Mouse (Mus musculus): ENCODE measurements around the gene Gm3488.
"Not testable (repeated sequence)": the region's sequence is repeated elsewhere in the genome, so short reads cannot be mapped to it uniquely, and the experiment has no call there.

Gene Gm3488

GRCm38 (mm10) chr14:5501374-5501773, at the start of gene Gm3488:
Gene Gm3488 (plus strand): TSS chr14:5501674.
- not testable (repeated sequence) for H3K4me1 ChIP-seq (replicated peaks; ENCODE audit: low read depth, low read length); H3K27me3 ChIP-seq (ENCODE audit: insufficient read depth, low read length); H3K36me3 ChIP-seq (ENCODE audit: insufficient read depth, low read length); H3K9me3 ChIP-seq (ENCODE audit: low read length); H3K4me3 ChIP-seq (replicated peaks; ENCODE audit: low read length)

- H3K27me3 ChIP-seq (ENCODE audit: insufficient read depth, low read length); H3K36me3 ChIP-seq (ENCODE audit: insufficient read depth, low read length); H3K4me1 ChIP-seq (replicated peaks; ENCODE audit: low read depth, low read length); H3K4me3 ChIP-seq (replicated peaks; ENCODE audit: low read length); H3K9me3 ChIP-seq (ENCODE audit: low read length): not testable (repeated sequence)
Measured at GRCm38 (mm10) chr14:5455367-5455766, 46.1 kb upstream of the Gm3488 start, which contains the start of gene Gm3194. Gene Gm3194 (minus strand): TSS chr14:5455467.

- not testable (repeated sequence) for H3K9me3 ChIP-seq (ENCODE audit: low read length); H3K36me3 ChIP-seq (ENCODE audit: insufficient read depth, low read length)
Measured at GRCm38 (mm10) chr14:5460469-5460868, 41.0 kb upstream of the Gm3488 start.

GRCm38 (mm10) chr14:5477730-5478129, 23.7 kb upstream of the Gm3488 start, which contains the start of gene Gm8246:
Gene Gm8246 (minus strand): TSS chr14:5477830.
- H3K9me3 ChIP-seq (ENCODE audit: low read length); H3K4me3 ChIP-seq (replicated peaks; ENCODE audit: low read length); H3K4me1 ChIP-seq (replicated peaks; ENCODE audit: low read depth, low read length); H3K27me3 ChIP-seq (ENCODE audit: insufficient read depth, low read length); H3K36me3 ChIP-seq (ENCODE audit: insufficient read depth, low read length): not testable (repeated sequence)

More at GRCm38 (mm10) chr14:5460469-5460868, 41.0 kb upstream of the Gm3488 start:
- H3K4me1 ChIP-seq (replicated peaks; ENCODE audit: low read depth, low read length); H3K27me3 ChIP-seq (ENCODE audit: insufficient read depth, low read length); H3K4me3 ChIP-seq (replicated peaks; ENCODE audit: low read length): not testable (repeated sequence)

GRCm38 (mm10) chr14:5483907-5484306, 17.6 kb upstream of the Gm3488 start, which contains the start of gene Gm3187:
Gene Gm3187 (plus strand): TSS chr14:5484207.
- not testable (repeated sequence) for H3K9me3 ChIP-seq (ENCODE audit: low read length); H3K4me1 ChIP-seq (replicated peaks; ENCODE audit: low read depth, low read length); H3K27me3 ChIP-seq (ENCODE audit: insufficient read depth, low read length); H3K36me3 ChIP-seq (ENCODE audit: insufficient read depth, low read length); H3K4me3 ChIP-seq (replicated peaks; ENCODE audit: low read length)

GRCm38 (mm10) chr14:5538196-5538595, 36.7 kb downstream of the Gm3488 start, which contains the start of gene Gm3532:
Gene Gm3532 (plus strand): TSS chr14:5538496.
- not testable (repeated sequence) for H3K9me3 ChIP-seq (ENCODE audit: low read length); H3K36me3 ChIP-seq (ENCODE audit: insufficient read depth, low read length); H3K27me3 ChIP-seq (ENCODE audit: insufficient read depth, low read length); H3K4me3 ChIP-seq (replicated peaks; ENCODE audit: low read length); H3K4me1 ChIP-seq (replicated peaks; ENCODE audit: low read depth, low read length)
